Mouse (Mus musculus) limb, embryonic 14.5 days (tissue): ENCODE data around the gene Magi1. TPM values are rescaled to one million over a fixed set of nuclear protein-coding genes. Genes with fewer than 3 reads are reported as not detected.
A peak's percentile ranks its signal among the peaks of the same experiment; 100 is the strongest.

Experiments used
- ATAC-seq: fragments of 200-750 bp; cut with Nextera tagmentation; 2 replicates; pipeline ENCODE4 v1.8.0; 2017; ENCODE audit warnings: low read depth, moderate number of reproducible peaks, moderate TSS enrichment; ENCODE audit not compliant: low FRiP score
- DNase-seq: peaks from one replicate; pipeline ENCODE4 v3.0.0-alpha.2; 2015; ENCODE audit warnings: low spot score
- H3K27ac ChIP-seq: fragments of 300-500 bp; sonication (generic); replicated peaks from 2 replicates; pipeline ENCODE4 v1.5.1; 2014; ENCODE audit warnings: low read depth, mild to moderate bottlenecking, low read length, moderate library complexity, mixed read lengths
- H3K27me3 ChIP-seq: fragments of 300-500 bp; sonication (generic); 2 replicates; pipeline ENCODE4 v1.6.1; 2014; ENCODE audit warnings: low read length, mixed read lengths; ENCODE audit not compliant: control insufficient read depth, insufficient read depth
- H3K36me3 ChIP-seq: fragments of 300-500 bp; sonication (generic); 2 replicates; pipeline ENCODE4 v1.6.1; 2014; ENCODE audit warnings: mild to moderate bottlenecking, low read length, moderate library complexity, mixed read lengths; ENCODE audit not compliant: control insufficient read depth, insufficient read depth
- H3K4me1 ChIP-seq: fragments of 300-500 bp; sonication (generic); 2 replicates; pipeline ENCODE4 v1.6.1; 2014; ENCODE audit warnings: antibody characterized with exemption, low read length, mixed read lengths; ENCODE audit not compliant: control insufficient read depth, insufficient read depth
- H3K4me2 ChIP-seq: fragments of 300-500 bp; sonication (generic); replicated peaks from 2 replicates; pipeline ENCODE4 v1.6.1; 2014; ENCODE audit warnings: low read depth, mild to moderate bottlenecking, low read length, moderate library complexity; ENCODE audit not compliant: severe bottlenecking
- H3K4me3 ChIP-seq: fragments of 300-500 bp; sonication (generic); replicated peaks from 2 replicates; pipeline ENCODE4 v1.5.1; 2014; ENCODE audit warnings: low read length
- H3K9ac ChIP-seq: fragments of 300-500 bp; sonication (generic); 2 replicates; pipeline ENCODE4 v1.6.1; 2014; ENCODE audit warnings: mild to moderate bottlenecking, low read depth, low read length, moderate library complexity; ENCODE audit not compliant: severe bottlenecking
- H3K9me3 ChIP-seq: fragments of 300-500 bp; sonication (generic); 2 replicates; pipeline ENCODE4 v1.6.1; 2016; ENCODE audit warnings: low read length; ENCODE audit not compliant: control insufficient read depth
- POLR2A ChIP-seq: fragments of 200-500 bp; IDR thresholded peaks from 2 replicates; pipeline ENCODE4 v1.8.0; 2012; ENCODE audit warnings: inconsistent platforms, mild to moderate bottlenecking, moderate library complexity, borderline replicate concordance; ENCODE audit not compliant: insufficient read depth, insufficient read length; ENCODE audit errors: extremely low read depth
- WGBS: fragments of 180-500 bp; shearing (Covaris S2); extraction: QIAGEN DNeasy Blood & Tissue Kit; methylation state at CpG from one replicate; pipeline ENCODE4 v1.1.7; 2014; 5-methylcytosine and 5-hydroxymethylcytosine counted together
- polyA plus RNA-seq, 2 experiments: library from polyadenylated mRNA; depleted of rRNA in 1 of 2; stranded (reverse) in 1 of 2; unstranded in 1 of 2; fragments of >200 nt; fragmentation: Nextera tagmentation in 1 of 2; extraction: Ambion mirVana in 1 of 2; gene quantifications; 2 replicates each; pipeline versions ENCODE4 v1.2.1 to v1.2.3; 2012 to 2014

Magi1 gene
- polyA plus RNA-seq, 2 experiments, result 9.7 to 15.0 TPM

- 89% methylated on average over 2 of the region's 2 CpGs for WGBS
- H3K27me3 ChIP-seq, result no peaks in the 10 kb centered on the region
- H3K9ac ChIP-seq, result no peak overlapping the region
- H3K36me3 ChIP-seq, result no peaks in the 10 kb centered on the region
- no peak for DNase-seq
- no peak for ATAC-seq
- no peak overlapping the region for H3K27ac ChIP-seq
- no peak for TF ChIP-seq POLR2A
- peaks cover 12% of the 10 kb centered on the region for H3K4me1 ChIP-seq
- H3K4me2 ChIP-seq, result no peak overlapping the region
- no peaks in the 10 kb centered on the region for H3K9me3 ChIP-seq
- no peak overlapping the region for H3K4me3 ChIP-seq
These were observed 141.2 kb downstream of the Magi1 start for GRCm38 (mm10) chr6:94142493-94142892.

- peaks cover 7% of the 10 kb centered on the region; the same call in 1 of the 2 replicates for H3K4me1 ChIP-seq
- no peak overlapping the region for H3K4me3 ChIP-seq
- no peaks in the 10 kb centered on the region for H3K27me3 ChIP-seq
- TF ChIP-seq POLR2A, result no peak
- no peak overlapping the region for H3K9ac ChIP-seq
- DNase-seq (no peak), ATAC-seq (no peak)
- 47% methylated on average over 2 of the region's 2 CpGs for WGBS
- no peaks in the 10 kb centered on the region for H3K36me3 ChIP-seq
- H3K4me2 ChIP-seq, result no peak overlapping the region
- H3K9me3 ChIP-seq, result no peaks in the 10 kb centered on the region
- no peak overlapping the region for H3K27ac ChIP-seq
These were observed 142.2 kb downstream of the Magi1 start for GRCm38 (mm10) chr6:94141496-94141895.

GRCm38 (mm10) chr6:94139952-94140414, 143.7 kb downstream of the Magi1 start:
- Histone ChIP-seq H3K4me2 (no peak overlapping the region), H3K9me3 (no peaks in the 10 kb centered on the region), H3K27ac (no peak overlapping the region), H3K4me1 (no peaks in the 10 kb centered on the region; the same call in 1 of the 2 replicates), H3K27me3 (no peaks in the 10 kb centered on the region), H3K9ac (no peak overlapping the region), H3K4me3 (no peak overlapping the region), H3K36me3 (no peaks in the 10 kb centered on the region)
- 82% methylated on average over 3 of the region's 3 CpGs for WGBS
- peak; percentile 39 for DNase-seq
- no peak for ATAC-seq
- no peak for TF ChIP-seq POLR2A

GRCm38 (mm10) chr6:94136693-94137092, 147.0 kb downstream of the Magi1 start:
- WGBS, result 75% methylated on average over 3 of the region's 3 CpGs
- Histone ChIP-seq H3K4me1 (no peaks in the 10 kb centered on the region; the same call in 1 of the 2 replicates), H3K4me3 (no peak overlapping the region), H3K9ac (no peak overlapping the region), H3K4me2 (no peak overlapping the region), H3K27ac (no peak overlapping the region), H3K27me3 (no peaks in the 10 kb centered on the region), H3K9me3 (no peaks in the 10 kb centered on the region), H3K36me3 (no peaks in the 10 kb centered on the region)
- ATAC-seq (no peak), DNase-seq (no peak)
- TF ChIP-seq POLR2A, result no peak

GRCm38 (mm10) chr6:94134159-94134558, 149.6 kb downstream of the Magi1 start:
- H3K4me1 ChIP-seq, result peaks cover 12% of the 10 kb centered on the region

GRCm38 (mm10) chr6:94131999-94132398, 151.7 kb downstream of the Magi1 start:
- no peaks in the 10 kb centered on the region for H3K27me3 ChIP-seq
- ATAC-seq (no peak), DNase-seq (no peak)
- no peak for TF ChIP-seq POLR2A
- H3K36me3 ChIP-seq, result no peaks in the 10 kb centered on the region
- no peaks in the 10 kb centered on the region for H3K9me3 ChIP-seq
- no peak overlapping the region for H3K9ac ChIP-seq
- no peak overlapping the region for H3K27ac ChIP-seq
- H3K4me1 ChIP-seq, result peaks cover 15% of the 10 kb centered on the region
- H3K4me2 ChIP-seq, result no peak overlapping the region
- H3K4me3 ChIP-seq, result no peak overlapping the region
- 24% methylated on average over 4 of the region's 4 CpGs for WGBS

More at GRCm38 (mm10) chr6:94134159-94134558, 149.6 kb downstream of the Magi1 start:
- Histone ChIP-seq H3K9ac (no peak overlapping the region), H3K36me3 (no peaks in the 10 kb centered on the region), H3K4me2 (no peak overlapping the region), H3K27ac (no peak overlapping the region), H3K4me3 (no peak overlapping the region), H3K27me3 (no peaks in the 10 kb centered on the region), H3K9me3 (no peaks in the 10 kb centered on the region)
- 88% methylated on average over 5 of the region's 5 CpGs for WGBS
- no peak for TF ChIP-seq POLR2A
- ATAC-seq (no peak), DNase-seq (no peak)
